Mouse (Mus musculus): ENCODE results near the gene Gm21970.

DNA sequence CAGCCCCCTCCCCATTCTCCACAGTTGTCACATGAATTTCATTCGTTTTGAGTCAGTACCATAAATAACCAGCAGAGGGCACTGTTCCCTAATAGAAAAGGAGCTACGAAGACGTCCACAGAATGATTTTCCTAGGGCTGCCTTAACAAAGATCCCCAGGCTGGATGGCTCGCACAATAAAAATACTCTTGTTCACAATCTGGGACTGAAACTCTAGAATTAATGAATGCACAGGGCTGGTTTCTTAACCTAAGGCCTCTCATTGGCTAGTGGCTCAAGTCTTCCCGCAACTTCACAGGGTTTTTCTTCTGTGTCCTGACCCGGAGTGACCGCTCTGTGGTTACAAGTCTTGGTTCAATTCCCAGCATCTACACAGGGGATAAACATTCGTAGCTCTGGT is 33.0 kb upstream of the Gm21970 start:
- TF ChIP-seq CTCF (IDR thresholded peaks at IDR 0.05; ENCODE audit: low read depth, low read length), result peak; percentile 55; the same call in 1 of the 2 replicates
- TF ChIP-seq GATA2 (IDR thresholded peaks at IDR 0.05; ENCODE audit: borderline replicate concordance, low read depth, low read length), result no peak
- no peak for TF ChIP-seq GATA1 (IDR thresholded peaks at IDR 0.05; ENCODE audit: borderline replicate concordance, low read length)

All from G1E (cell line).